Mouse (Mus musculus) hindlimb bud, embryonic 11.5 days (tissue): ENCODE results near the gene Matn1.
A peak's percentile ranks its signal among the peaks of the same experiment; 100 is the strongest.

Experiments
- DNase-seq: peaks from one replicate; pipeline ENCODE4 v3.0.0-alpha.2; 2012; ENCODE audit warnings: low read depth, low spot score; ENCODE audit errors: extremely low spot score

The Matn1 gene

DNA sequence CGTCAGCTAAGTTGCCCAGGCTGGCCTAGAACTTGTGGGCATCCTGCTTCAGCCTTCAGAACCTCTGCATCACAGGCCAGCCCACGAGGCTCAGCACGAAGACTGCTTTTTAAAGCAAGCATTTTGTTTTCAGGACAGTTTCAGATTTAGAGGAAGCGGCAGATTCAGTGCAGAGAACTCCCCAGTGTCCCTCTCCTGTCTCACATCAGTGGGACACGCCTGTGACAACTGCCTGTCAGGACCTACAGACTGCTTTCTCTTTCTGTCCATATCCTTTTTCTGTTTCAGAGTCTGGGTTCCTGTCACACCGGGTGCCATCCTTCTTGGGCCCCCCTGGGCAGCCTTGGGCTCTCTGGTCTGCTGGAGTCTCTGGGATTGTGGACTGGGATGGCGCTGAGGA is 27.5 kb upstream of the Matn1 start:
- DNase-seq = no peak

- DNase-seq = no peak
These were observed 26.6 kb upstream of the Matn1 start for GRCm38 (mm10) chr4:130917564-130917963.

DNA sequence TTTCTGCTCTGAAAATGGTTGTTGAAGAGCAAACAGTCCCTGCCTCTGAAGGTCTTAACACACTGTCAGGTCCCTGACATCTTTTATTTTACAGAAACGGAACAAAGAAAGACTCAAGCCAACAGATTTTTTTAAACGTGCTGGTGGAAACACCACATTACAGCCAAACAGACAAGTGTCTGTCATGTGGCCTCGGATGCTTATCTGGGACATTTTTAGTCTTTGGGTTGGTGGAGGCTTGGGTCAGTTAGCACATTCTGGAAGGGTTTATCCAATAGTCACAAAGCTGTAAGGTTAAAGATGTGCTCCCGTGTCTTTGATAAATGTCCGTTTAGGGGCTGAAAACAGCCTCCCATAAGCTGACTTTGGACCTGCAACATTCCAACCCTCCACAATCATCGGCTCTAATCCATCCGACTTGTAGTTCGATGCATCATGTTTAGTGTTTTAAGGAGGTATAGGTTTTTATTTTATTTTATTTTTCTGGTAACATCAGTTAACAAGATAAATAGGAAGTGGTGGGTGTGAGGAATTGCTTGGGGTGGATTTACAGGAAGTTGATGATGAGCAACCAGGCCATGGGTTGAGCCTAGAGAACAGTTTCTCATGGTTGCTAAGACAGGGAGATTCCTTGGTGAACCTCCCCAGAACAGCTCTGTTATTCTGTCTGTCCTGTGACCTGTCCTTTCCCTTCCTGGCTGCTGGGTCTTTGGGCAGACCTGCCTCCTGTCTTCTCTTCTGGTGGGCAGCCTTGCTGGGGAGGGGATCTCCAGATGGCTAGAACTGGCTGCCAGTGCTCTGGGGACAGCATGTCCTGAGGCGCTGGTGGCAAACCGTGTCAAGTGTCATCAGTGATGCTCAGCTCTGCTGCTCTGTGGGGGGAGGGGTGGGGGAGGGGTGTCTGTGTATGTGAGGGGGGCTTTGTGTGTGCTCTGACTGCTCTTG is 25.1 kb upstream of the Matn1 start:
- DNase-seq = no peak

DNA sequence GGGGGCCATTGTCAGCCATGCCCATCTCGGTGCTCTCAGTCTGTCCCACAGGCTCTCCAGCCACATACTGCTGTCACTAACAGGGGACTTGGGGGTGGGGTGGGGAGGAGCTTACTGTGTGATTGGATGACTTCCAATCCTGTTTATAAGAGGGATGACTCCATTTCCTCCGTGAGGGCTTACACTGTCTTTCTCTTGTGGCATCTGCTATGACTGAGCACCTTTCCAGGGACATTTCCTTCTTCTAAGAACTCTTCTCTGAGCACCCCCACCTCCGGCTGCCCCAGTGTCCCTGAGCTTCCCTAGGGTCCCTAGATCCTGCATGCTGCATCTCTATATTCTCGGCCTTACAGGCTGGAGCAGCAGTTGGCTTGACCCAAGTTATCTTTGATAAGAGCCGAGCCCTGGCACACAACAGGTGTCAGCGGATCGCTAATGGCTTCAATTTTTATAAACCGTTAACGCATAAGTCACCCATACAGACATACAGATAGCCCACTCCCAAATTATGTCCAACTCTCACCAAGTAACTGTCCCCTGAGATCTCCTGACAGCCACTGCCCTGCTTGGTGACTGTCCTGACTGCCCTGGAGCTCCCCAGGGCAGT is 24.3 kb upstream of the Matn1 start:
- no peak for DNase-seq

GRCm38 (mm10) chr4:130920951-130921693 is 23.1 kb upstream of the Matn1 start:
- no peak for DNase-seq

DNA sequence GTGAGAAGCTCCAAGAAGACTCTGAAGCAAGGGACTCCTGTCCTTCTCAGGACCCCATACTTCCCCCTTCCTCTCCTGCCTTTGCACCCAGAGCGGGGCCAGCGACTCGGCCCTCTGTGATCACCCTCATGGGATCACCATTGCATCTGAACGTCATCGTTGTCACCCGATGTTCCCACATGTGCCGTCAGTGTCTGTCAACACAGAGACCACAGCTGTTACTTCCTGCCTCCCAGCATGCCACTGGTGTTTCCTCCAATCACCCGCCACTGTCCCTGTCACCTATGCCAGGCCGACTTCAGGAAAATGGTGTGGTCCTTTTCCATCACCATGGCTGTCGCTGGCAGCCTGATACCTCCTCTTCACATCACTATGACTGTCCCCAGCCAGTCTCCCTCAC is 22.2 kb upstream of the Matn1 start:
- DNase-seq = no peak

DNA sequence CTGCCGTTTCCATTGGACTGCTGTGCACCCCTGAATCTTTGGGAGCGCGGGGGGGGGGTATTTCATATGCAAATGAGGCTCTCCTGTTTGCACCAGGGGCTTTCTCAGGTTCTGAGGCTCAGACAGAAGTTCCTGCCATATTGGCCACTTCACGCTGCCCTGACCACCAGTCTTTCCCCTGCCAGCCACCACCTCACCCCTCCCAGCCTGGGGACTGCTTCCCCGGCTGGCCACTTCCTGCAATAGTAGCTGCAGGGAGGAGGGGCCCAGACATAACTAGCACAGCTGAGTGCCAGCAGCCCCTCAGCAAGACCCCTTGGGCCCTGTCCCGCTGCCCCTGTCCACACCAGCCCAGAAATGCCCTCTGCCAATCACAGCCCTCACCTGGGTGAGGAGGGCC is 17.9 kb upstream of the Matn1 start:
- no peak for DNase-seq

GRCm38 (mm10) chr4:130927821-130928220 is 16.4 kb upstream of the Matn1 start:
- DNase-seq = no peak

GRCm38 (mm10) chr4:130942644-130943043 is 1.5 kb upstream of the Matn1 start:
- DNase-seq = no peak

- DNase-seq = no peak
These were observed 594 bp downstream of the Matn1 start for GRCm38 (mm10) chr4:130944779-130945178.

DNA sequence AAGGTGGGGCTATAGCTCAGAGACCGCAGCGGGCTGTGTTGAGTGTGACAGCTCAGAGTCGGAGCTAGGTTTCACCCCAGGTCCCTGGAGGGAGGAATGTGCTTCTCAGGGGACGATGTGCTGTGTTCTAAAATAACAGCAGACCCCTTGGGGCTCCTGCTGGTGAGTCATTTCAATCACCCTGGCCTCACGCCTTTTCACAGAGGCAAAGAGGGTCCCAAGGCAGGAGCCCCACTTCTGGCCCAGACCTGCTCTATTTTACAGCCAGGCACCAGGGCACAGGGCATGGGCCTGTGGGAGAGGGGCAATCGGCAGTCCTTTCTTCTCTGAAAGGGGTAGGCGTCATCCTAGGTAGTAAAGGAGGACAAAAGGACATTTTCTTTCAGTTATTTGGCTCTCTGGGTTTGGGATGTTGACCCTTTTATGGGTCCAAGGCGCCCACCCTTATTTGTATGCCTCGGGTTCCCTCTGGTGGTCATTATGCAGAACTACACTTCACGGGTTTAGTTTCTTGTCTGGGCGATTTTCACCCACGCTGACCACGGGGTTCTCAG is 3.0 kb downstream of the Matn1 start:
- DNase-seq = peak; percentile 31

- DNase-seq = no peak
These were observed 5.7 kb downstream of the Matn1 start for GRCm38 (mm10) chr4:130949821-130950384.

GRCm38 (mm10) chr4:130952531-130952930 is 8.3 kb downstream of the Matn1 start:
- no peak for DNase-seq

DNA sequence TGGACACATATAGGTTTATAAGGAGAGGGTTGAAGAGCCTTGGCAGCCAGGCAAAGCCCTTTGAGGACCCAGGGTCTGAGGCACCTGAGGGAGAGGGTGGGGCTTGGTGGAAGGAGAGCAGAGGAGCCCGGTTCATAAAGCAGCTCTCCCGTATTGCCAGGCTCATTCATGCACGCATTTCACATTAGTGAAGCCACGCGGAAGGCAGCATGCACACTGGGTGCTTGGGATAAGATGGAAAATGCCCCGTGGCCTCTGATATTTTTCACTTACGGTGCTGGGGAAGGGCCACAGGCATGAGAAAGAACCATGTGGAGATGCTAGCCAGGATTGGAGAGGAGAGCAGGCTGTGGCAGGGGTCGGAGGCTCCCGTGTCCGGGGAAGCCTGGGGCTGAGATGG is 13.0 kb downstream of the Matn1 start:
- no peak for DNase-seq

- DNase-seq = no peak
These were observed 14.6 kb downstream of the Matn1 start for GRCm38 (mm10) chr4:130958812-130959211.

- DNase-seq = no peak
These were observed 15.5 kb downstream of the Matn1 start for GRCm38 (mm10) chr4:130959678-130960077.

DNA sequence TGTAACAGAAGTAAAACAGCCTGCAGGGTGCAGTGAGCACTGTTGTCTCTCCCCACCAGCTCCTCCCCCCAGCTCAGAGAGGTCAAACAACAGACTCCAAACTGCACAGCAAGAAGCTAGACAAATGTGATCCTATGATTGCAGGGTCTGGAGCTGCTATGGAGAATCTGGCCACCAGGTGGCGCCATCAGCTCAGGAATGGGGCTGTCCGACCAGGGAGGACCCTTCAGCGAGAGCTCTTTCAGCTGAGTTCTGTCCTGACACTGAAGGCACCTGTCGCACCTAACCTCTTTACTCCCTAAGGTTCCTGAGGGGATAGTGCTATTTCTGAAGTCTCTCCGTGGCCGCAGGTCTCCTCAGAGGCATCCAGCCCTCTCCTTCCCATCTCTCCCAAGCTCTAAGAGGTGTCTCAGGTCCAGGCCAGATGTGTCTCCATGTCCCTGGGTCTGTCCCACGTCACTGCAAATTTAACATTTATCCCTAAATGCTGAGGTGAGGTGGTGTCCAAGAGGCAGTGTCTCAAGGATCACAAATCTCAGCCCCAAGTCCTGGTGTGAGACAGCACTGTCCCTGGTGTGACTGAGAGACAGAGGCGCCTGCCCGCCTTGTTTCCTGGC is 16.0 kb downstream of the Matn1 start:
- DNase-seq = peak; percentile 62

- DNase-seq = no peak
These were observed 27.1 kb downstream of the Matn1 start for GRCm38 (mm10) chr4:130971278-130971677.

- DNase-seq = no peak
These were observed 28.2 kb downstream of the Matn1 start for GRCm38 (mm10) chr4:130972421-130972829.
